Mouse (Mus musculus): ENCODE results near the gene Rin3. TPM values are rescaled to one million over a fixed set of nuclear protein-coding genes. Genes with fewer than 3 reads are reported as not detected.

Rin3 gene
- polyA plus RNA-seq, 1 experiment from 2014 or later, result 2.8 TPM

- no peak for DNase-seq (ENCODE audit: extremely low spot score, low spot score)
- Histone ChIP-seq H3K36me3 (replicated peaks) (no peaks in the 10 kb centered on the region), H3K4me1 (no peaks in the 10 kb centered on the region), H3K9me3 (no peaks in the 10 kb centered on the region), H3K27me3 (ENCODE audit: poor library complexity, severe bottlenecking) (no peaks in the 10 kb centered on the region), H3K27ac (no peak overlapping the region), H3K4me3 (no peak overlapping the region)
Observed at GRCm38 (mm10) chr12:102355784-102356183, 72.9 kb downstream of the Rin3 start.

GRCm38 (mm10) chr12:102356781-102357180 is 73.9 kb downstream of the Rin3 start:
- WGBS, result 95% methylated on average over 1 of the region's 1 CpGs
- no peak overlapping the region for H3K27ac ChIP-seq
- H3K4me3 ChIP-seq, result no peak overlapping the region
- H3K36me3 ChIP-seq (replicated peaks), result no peaks in the 10 kb centered on the region
- no peaks in the 10 kb centered on the region for H3K27me3 ChIP-seq (ENCODE audit: poor library complexity, severe bottlenecking)
- H3K9me3 ChIP-seq, result no peaks in the 10 kb centered on the region
- no peak for DNase-seq (ENCODE audit: extremely low spot score, low spot score)
- H3K4me1 ChIP-seq, result no peaks in the 10 kb centered on the region

- Histone ChIP-seq H3K27ac (no peak overlapping the region), H3K27me3 (ENCODE audit: poor library complexity, severe bottlenecking) (no peaks in the 10 kb centered on the region), H3K9me3 (no peaks in the 10 kb centered on the region), H3K4me3 (no peak overlapping the region), H3K36me3 (replicated peaks) (no peaks in the 10 kb centered on the region), H3K4me1 (no peaks in the 10 kb centered on the region)
- 94% methylated on average over 4 of the region's 4 CpGs for WGBS
- DNase-seq (ENCODE audit: extremely low spot score, low spot score), result no peak
Observed at GRCm38 (mm10) chr12:102359390-102359789, 76.5 kb downstream of the Rin3 start.

GRCm38 (mm10) chr12:102361189-102362161 is 78.6 kb downstream of the Rin3 start:
- no peaks in the 10 kb centered on the region for H3K27me3 ChIP-seq (ENCODE audit: poor library complexity, severe bottlenecking)
- no peak for DNase-seq (ENCODE audit: extremely low spot score, low spot score)
- H3K9me3 ChIP-seq, result no peaks in the 10 kb centered on the region
- 87% methylated on average over 10 of the region's 10 CpGs for WGBS
- H3K27ac ChIP-seq, result no peak overlapping the region
- no peaks in the 10 kb centered on the region for H3K36me3 ChIP-seq (replicated peaks)
- H3K4me1 ChIP-seq, result no peaks in the 10 kb centered on the region
- H3K4me3 ChIP-seq, result no peak overlapping the region

- Histone ChIP-seq H3K4me3 (no peak overlapping the region), H3K36me3 (replicated peaks) (no peaks in the 10 kb centered on the region), H3K27ac (no peak overlapping the region), H3K9me3 (no peaks in the 10 kb centered on the region), H3K4me1 (peaks cover 6% of the 10 kb centered on the region), H3K27me3 (ENCODE audit: poor library complexity, severe bottlenecking) (no peaks in the 10 kb centered on the region)
- no peak for DNase-seq (ENCODE audit: extremely low spot score, low spot score)
- WGBS, result 92% methylated on average over 7 of the region's 7 CpGs
Observed at GRCm38 (mm10) chr12:102365016-102365415, 82.2 kb downstream of the Rin3 start.

GRCm38 (mm10) chr12:102366126-102366816 is 83.4 kb downstream of the Rin3 start:
- Histone ChIP-seq H3K27me3 (ENCODE audit: poor library complexity, severe bottlenecking) (no peaks in the 10 kb centered on the region), H3K4me1 (peaks cover 6% of the 10 kb centered on the region), H3K27ac (no peak overlapping the region), H3K9me3 (no peaks in the 10 kb centered on the region), H3K36me3 (replicated peaks) (no peaks in the 10 kb centered on the region), H3K4me3 (no peak overlapping the region)
- no peak for DNase-seq (ENCODE audit: extremely low spot score, low spot score)
- WGBS, result 96% methylated on average over 9 of the region's 9 CpGs

GRCm38 (mm10) chr12:102367075-102367474 is 84.2 kb downstream of the Rin3 start:
- Histone ChIP-seq H3K4me3 (no peak overlapping the region), H3K9me3 (no peaks in the 10 kb centered on the region), H3K27ac (no peak overlapping the region), H3K36me3 (replicated peaks) (no peaks in the 10 kb centered on the region), H3K4me1 (peaks cover 6% of the 10 kb centered on the region), H3K27me3 (ENCODE audit: poor library complexity, severe bottlenecking) (no peaks in the 10 kb centered on the region)
- DNase-seq (ENCODE audit: extremely low spot score, low spot score), result no peak
- 87% methylated on average over 3 of the region's 3 CpGs for WGBS

- Histone ChIP-seq H3K4me1 (peaks cover 6% of the 10 kb centered on the region), H3K4me3 (no peak overlapping the region), H3K27ac (no peak overlapping the region), H3K27me3 (ENCODE audit: poor library complexity, severe bottlenecking) (no peaks in the 10 kb centered on the region), H3K36me3 (replicated peaks) (no peaks in the 10 kb centered on the region), H3K9me3 (no peaks in the 10 kb centered on the region)
- 80% methylated on average over 7 of the region's 7 CpGs for WGBS
- DNase-seq (ENCODE audit: extremely low spot score, low spot score), result no peak
Observed at GRCm38 (mm10) chr12:102368066-102368465, 85.2 kb downstream of the Rin3 start.

GRCm38 (mm10) chr12:102368556-102368955 is 85.7 kb downstream of the Rin3 start:
- WGBS, result 92% methylated on average over 14 of the region's 14 CpGs
- Histone ChIP-seq H3K27me3 (ENCODE audit: poor library complexity, severe bottlenecking) (no peaks in the 10 kb centered on the region), H3K27ac (no peak overlapping the region), H3K4me3 (no peak overlapping the region), H3K9me3 (no peaks in the 10 kb centered on the region), H3K36me3 (replicated peaks) (no peaks in the 10 kb centered on the region), H3K4me1 (peaks cover 6% of the 10 kb centered on the region)
- DNase-seq (ENCODE audit: extremely low spot score, low spot score), result no peak

GRCm38 (mm10) chr12:102369488-102370235 is 86.8 kb downstream of the Rin3 start:
- Histone ChIP-seq H3K4me3 (no peak overlapping the region), H3K27ac (no peak overlapping the region), H3K27me3 (ENCODE audit: poor library complexity, severe bottlenecking) (no peaks in the 10 kb centered on the region), H3K4me1 (peaks cover 6% of the 10 kb centered on the region), H3K9me3 (no peaks in the 10 kb centered on the region), H3K36me3 (replicated peaks) (no peaks in the 10 kb centered on the region)
- 85% methylated on average over 22 of the region's 22 CpGs for WGBS
- DNase-seq (ENCODE audit: extremely low spot score, low spot score), result no peak

- H3K27ac ChIP-seq, result no peak overlapping the region
- H3K4me1 ChIP-seq, result peaks cover 6% of the 10 kb centered on the region
- no peak for DNase-seq (ENCODE audit: extremely low spot score, low spot score)
- 92% methylated on average over 4 of the region's 4 CpGs for WGBS
- H3K36me3 ChIP-seq (replicated peaks), result no peaks in the 10 kb centered on the region
- no peak overlapping the region for H3K4me3 ChIP-seq
- no peaks in the 10 kb centered on the region for H3K9me3 ChIP-seq
- no peaks in the 10 kb centered on the region for H3K27me3 ChIP-seq (ENCODE audit: poor library complexity, severe bottlenecking)
Observed at GRCm38 (mm10) chr12:102370931-102371500, 88.2 kb downstream of the Rin3 start.

- WGBS, result 82% methylated on average over 3 of the region's 3 CpGs
- Histone ChIP-seq H3K27ac (no peak overlapping the region), H3K27me3 (ENCODE audit: poor library complexity, severe bottlenecking) (no peaks in the 10 kb centered on the region), H3K9me3 (no peaks in the 10 kb centered on the region), H3K4me3 (no peak overlapping the region), H3K4me1 (peaks cover 6% of the 10 kb centered on the region), H3K36me3 (replicated peaks) (no peaks in the 10 kb centered on the region)
- DNase-seq (ENCODE audit: extremely low spot score, low spot score), result no peak
Observed at GRCm38 (mm10) chr12:102372322-102372721, 89.5 kb downstream of the Rin3 start.

Data from forebrain, embryonic 10.5 days (tissue).